Mouse (Mus musculus) kidney, embryonic 14.5 days (tissue): ENCODE measurements around the gene C2cd5. TPM values are rescaled to one million over a fixed set of nuclear protein-coding genes. Genes with fewer than 3 reads are reported as not detected.

Experiments
- ATAC-seq: fragments of 200-750 bp; cut with Nextera tagmentation; 2 replicates; pipeline ENCODE4 v1.8.0; 2017; ENCODE audit warnings: moderate number of reproducible peaks, mild to moderate bottlenecking, moderate TSS enrichment, moderate library complexity; ENCODE audit not compliant: low FRiP score, low TSS enrichment
- H3K27ac ChIP-seq: fragments of 300-500 bp; sonication (generic); 2 replicates; pipeline ENCODE4 v1.5.1; 2014; ENCODE audit warnings: low read depth, mild to moderate bottlenecking, low read length, moderate library complexity, mixed read lengths
- H3K27me3 ChIP-seq: fragments of 300-500 bp; sonication (generic); 2 replicates; pipeline ENCODE4 v1.6.1; 2014; ENCODE audit warnings: mild to moderate bottlenecking, low read length; ENCODE audit not compliant: control insufficient read depth, insufficient read depth
- H3K36me3 ChIP-seq: fragments of 300-500 bp; sonication (generic); 2 replicates; pipeline ENCODE4 v1.6.1; 2014; ENCODE audit warnings: low read length, mixed read lengths; ENCODE audit not compliant: control insufficient read depth, insufficient read depth
- H3K4me1 ChIP-seq: fragments of 300-500 bp; sonication (generic); 2 replicates; pipeline ENCODE4 v1.6.1; 2014; ENCODE audit warnings: low read length, mixed read lengths; ENCODE audit not compliant: control insufficient read depth, insufficient read depth
- H3K4me2 ChIP-seq: fragments of 300-500 bp; sonication (generic); replicated peaks from 2 replicates; pipeline ENCODE4 v1.6.1; 2014; ENCODE audit warnings: low read depth, mild to moderate bottlenecking, low read length
- H3K4me3 ChIP-seq: fragments of 300-500 bp; sonication (generic); 2 replicates; pipeline ENCODE4 v1.5.1; 2014; ENCODE audit warnings: mild to moderate bottlenecking, low read length
- H3K9ac ChIP-seq: fragments of 300-500 bp; sonication (generic); 2 replicates; pipeline ENCODE4 v1.6.1; 2014; ENCODE audit warnings: low read depth, mild to moderate bottlenecking, low read length, moderate library complexity
- H3K9me3 ChIP-seq: fragments of 300-500 bp; sonication (generic); 2 replicates; pipeline ENCODE4 v1.6.1; 2016; ENCODE audit warnings: low read length; ENCODE audit not compliant: control insufficient read depth
- WGBS: fragments of 180-500 bp; shearing (Covaris S2); extraction: QIAGEN DNeasy Blood & Tissue Kit; methylation state at CpG from one replicate; pipeline ENCODE4 v1.1.7; 2014; 5-methylcytosine and 5-hydroxymethylcytosine counted together
- polyA plus RNA-seq: library from polyadenylated mRNA; unstranded; fragments of >200 nt; fragmentation: Nextera tagmentation; extraction: Ambion mirVana; gene quantifications from 2 replicates; pipeline ENCODE4 v1.2.1, GENCODE M21; 2014

Gene C2cd5
- polyA plus RNA-seq, 1 experiment from 2014 or later, result 34.5 TPM

- H3K4me1 ChIP-seq, result no peaks in the 10 kb centered on the region; the same call in 1 of the 2 replicates
- no peak overlapping the region for H3K27ac ChIP-seq
- H3K9me3 ChIP-seq, result no peaks in the 10 kb centered on the region
- no peaks in the 10 kb centered on the region for H3K27me3 ChIP-seq
- 91% methylated on average over 2 of the region's 2 CpGs for WGBS
- H3K9ac ChIP-seq, result no peak overlapping the region
- no peak for ATAC-seq
- H3K4me2 ChIP-seq, result no peak overlapping the region
- H3K36me3 ChIP-seq, result peaks cover 2% of the 10 kb centered on the region; the same call in 1 of the 2 replicates
- no peak overlapping the region for H3K4me3 ChIP-seq
Observed at GRCm38 (mm10) chr6:143064047-143064446, 35.9 kb downstream of the C2cd5 start.

GRCm38 (mm10) chr6:143057601-143058000 is 42.3 kb downstream of the C2cd5 start:
- ATAC-seq, result no peak
- H3K4me1 ChIP-seq, result no peaks in the 10 kb centered on the region
- 77% methylated on average over 4 of the region's 5 CpGs for WGBS

GRCm38 (mm10) chr6:143051566-143051965 is 48.4 kb downstream of the C2cd5 start:
- ATAC-seq, result no peak
- H3K36me3 ChIP-seq, result peaks cover 12% of the 10 kb centered on the region; the same call in 1 of the 2 replicates
- no peaks in the 10 kb centered on the region for H3K9me3 ChIP-seq
- no peaks in the 10 kb centered on the region for H3K4me1 ChIP-seq
- H3K4me3 ChIP-seq, result no peak overlapping the region
- no peak overlapping the region for H3K9ac ChIP-seq
- 95% methylated on average over 5 of the region's 5 CpGs for WGBS
- no peak overlapping the region for H3K4me2 ChIP-seq
- H3K27ac ChIP-seq, result no peak overlapping the region
- no peaks in the 10 kb centered on the region for H3K27me3 ChIP-seq

More at GRCm38 (mm10) chr6:143057601-143058000, 42.3 kb downstream of the C2cd5 start:
- Histone ChIP-seq H3K27me3 (no peaks in the 10 kb centered on the region), H3K27ac (no peak overlapping the region), H3K4me3 (no peak overlapping the region), H3K4me2 (no peak overlapping the region), H3K36me3 (peaks cover 4% of the 10 kb centered on the region; the same call in 1 of the 2 replicates), H3K9me3 (no peaks in the 10 kb centered on the region), H3K9ac (no peak overlapping the region)

- Histone ChIP-seq H3K4me1 (no peaks in the 10 kb centered on the region), H3K36me3 (peaks cover 12% of the 10 kb centered on the region; the same call in 1 of the 2 replicates), H3K27me3 (no peaks in the 10 kb centered on the region), H3K9me3 (no peaks in the 10 kb centered on the region), H3K27ac (no peak overlapping the region; the same call in 1 of the 2 replicates), H3K4me3 (no peak overlapping the region), H3K9ac (no peak overlapping the region), H3K4me2 (no peak overlapping the region)
- ATAC-seq, result no peak
- WGBS, result 76% methylated on average over 11 of the region's 11 CpGs
Observed at GRCm38 (mm10) chr6:143049791-143050555, 50.0 kb downstream of the C2cd5 start.

GRCm38 (mm10) chr6:143049117-143049516 is 50.8 kb downstream of the C2cd5 start:
- no peaks in the 10 kb centered on the region for H3K27me3 ChIP-seq
- no peak overlapping the region for H3K27ac ChIP-seq
- H3K9me3 ChIP-seq, result no peaks in the 10 kb centered on the region
- H3K4me2 ChIP-seq, result no peak overlapping the region
- no peak for ATAC-seq
- H3K4me3 ChIP-seq, result no peak overlapping the region
- WGBS, result 95% methylated on average over 2 of the region's 2 CpGs
- no peaks in the 10 kb centered on the region for H3K4me1 ChIP-seq
- peaks cover 7% of the 10 kb centered on the region; the same call in 1 of the 2 replicates for H3K36me3 ChIP-seq
- H3K9ac ChIP-seq, result no peak overlapping the region

- Histone ChIP-seq H3K4me1 (no peaks in the 10 kb centered on the region), H3K9ac (no peak overlapping the region), H3K27me3 (no peaks in the 10 kb centered on the region), H3K27ac (no peak overlapping the region), H3K4me3 (no peak overlapping the region), H3K4me2 (no peak overlapping the region), H3K36me3 (peaks cover 7% of the 10 kb centered on the region; the same call in 1 of the 2 replicates), H3K9me3 (no peaks in the 10 kb centered on the region)
- 88% methylated on average over 15 of the region's 15 CpGs for WGBS
- no peak for ATAC-seq
Observed at GRCm38 (mm10) chr6:143047538-143048258, 52.2 kb downstream of the C2cd5 start.

- H3K36me3 ChIP-seq, result peaks cover 21% of the 10 kb centered on the region
- no peak for ATAC-seq
Observed at GRCm38 (mm10) chr6:143041578-143041977, 58.4 kb downstream of the C2cd5 start.

GRCm38 (mm10) chr6:143035261-143035660 is 64.7 kb downstream of the C2cd5 start:
- Histone ChIP-seq H3K27ac (no peak overlapping the region), H3K4me1 (no peaks in the 10 kb centered on the region), H3K4me2 (no peak overlapping the region), H3K36me3 (peaks cover 49% of the 10 kb centered on the region), H3K9me3 (no peaks in the 10 kb centered on the region), H3K9ac (no peak overlapping the region), H3K4me3 (no peak overlapping the region), H3K27me3 (no peaks in the 10 kb centered on the region)
- no peak for ATAC-seq
- WGBS, result 64% methylated on average over 4 of the region's 4 CpGs

More at GRCm38 (mm10) chr6:143041578-143041977, 58.4 kb downstream of the C2cd5 start:
- Histone ChIP-seq H3K9me3 (no peaks in the 10 kb centered on the region), H3K9ac (no peak overlapping the region), H3K27me3 (no peaks in the 10 kb centered on the region), H3K4me3 (no peak overlapping the region), H3K27ac (no peak overlapping the region), H3K4me1 (no peaks in the 10 kb centered on the region), H3K4me2 (no peak overlapping the region)
- 86% methylated on average over 6 of the region's 6 CpGs for WGBS

GRCm38 (mm10) chr6:143034503-143034902 is 65.4 kb downstream of the C2cd5 start:
- no peak overlapping the region for H3K4me3 ChIP-seq
- H3K36me3 ChIP-seq, result peaks cover 55% of the 10 kb centered on the region
- no peaks in the 10 kb centered on the region for H3K9me3 ChIP-seq
- H3K27me3 ChIP-seq, result no peaks in the 10 kb centered on the region
- no peak overlapping the region for H3K9ac ChIP-seq
- WGBS, result 89% methylated on average over 2 of the region's 2 CpGs
- no peaks in the 10 kb centered on the region for H3K4me1 ChIP-seq
- no peak overlapping the region for H3K27ac ChIP-seq
- no peak for ATAC-seq
- H3K4me2 ChIP-seq, result no peak overlapping the region
